Mouse (Mus musculus) gastrocnemius, adult 2 months (tissue): Measurements from ENCODE around the gene Nfu1. TPM values are rescaled to one million over a fixed set of nuclear protein-coding genes. Genes with fewer than 3 reads are reported as not detected.
"Not testable (repeated sequence)": the region's sequence is repeated elsewhere in the genome, so short reads cannot be mapped to it uniquely, and the experiment has no call there.

Experiments
- DNase-seq: peaks from one replicate; pipeline ENCODE4 v3.0.0; 2022
- H3K27ac ChIP-seq: fragments of 200-600 bp; 2 replicates; pipeline ENCODE4 v1.8.1; 2022; ENCODE audit warnings: mild to moderate bottlenecking
- H3K4me3 ChIP-seq: fragments of 200-600 bp; 2 replicates; pipeline ENCODE4 v1.8.1; 2022; ENCODE audit warnings: mild to moderate bottlenecking, moderate library complexity
- CTCF ChIP-seq: fragments of 200-600 bp; IDR thresholded peaks from 2 replicates; pipeline ENCODE4 v1.8.1; 2022; ENCODE audit warnings: antibody characterized with exemption, mild to moderate bottlenecking, moderate library complexity
- intact Hi-C: fragments of 180-260 bp; cut with DNase I; formaldehyde crosslinking; loops from one replicate; pipeline ENCODE4 v1.15.1; 2025
- total RNA-seq, 2 experiments: library from RNA; stranded (reverse); gene quantifications; 2 replicates each; pipeline ENCODE4 v1.2.3; 2021

Nfu1 gene
- total RNA-seq, 2 experiments from 2014 or later: 55.1 to 66.5 TPM

GRCm38 (mm10) chr6:86996629-86997307 is 12.3 kb upstream of the Nfu1 start:
- no peak for DNase-seq
- Histone ChIP-seq H3K27ac (no peak overlapping the region; the same call in 1 of the 2 replicates), H3K4me3 (no peak overlapping the region)
- intact Hi-C loops: no loop called here
- TF ChIP-seq CTCF: no peak

- intact Hi-C loops: no loop called here
- no peak overlapping the region for H3K4me3 ChIP-seq
- TF ChIP-seq CTCF: no peak
- H3K27ac ChIP-seq: no peak overlapping the region
- no peak for DNase-seq
Observed at GRCm38 (mm10) chr6:86997360-86997759, 11.7 kb upstream of the Nfu1 start.

- Histone ChIP-seq H3K4me3 (no peak overlapping the region; the same call in 1 of the 2 replicates), H3K27ac (peak overlapping the region; percentile 84)
- TF ChIP-seq CTCF: no peak
- no peak for DNase-seq
- intact Hi-C loops: loop anchor here (5.0 kb wide), 1 partner anchor 190 kb away; no protein-coding TSS in a partner anchor
Observed at GRCm38 (mm10) chr6:87001995-87002394, 7.0 kb upstream of the Nfu1 start.

GRCm38 (mm10) chr6:87002521-87003055 is 6.4 kb upstream of the Nfu1 start:
- intact Hi-C loops: loop anchor here (5.0 kb wide), 1 partner anchor 190 kb away; no protein-coding TSS in a partner anchor
- peak overlapping the region; percentile 67 for H3K4me3 ChIP-seq
- H3K27ac ChIP-seq: peak overlapping the region; percentile 84
- peak; percentile 89 for DNase-seq
- peak; percentile 87 for TF ChIP-seq CTCF

GRCm38 (mm10) chr6:87004099-87004498 is 4.9 kb upstream of the Nfu1 start:
- TF ChIP-seq CTCF: no peak
- no peak for DNase-seq
- intact Hi-C loops: loop anchor here (5.0 kb wide), 1 partner anchor 192 kb away; no protein-coding TSS in a partner anchor
- Histone ChIP-seq H3K27ac (no peak overlapping the region), H3K4me3 (no peak overlapping the region)

GRCm38 (mm10) chr6:87005577-87005976 is 3.5 kb upstream of the Nfu1 start:
- TF ChIP-seq CTCF: no peak
- Histone ChIP-seq H3K4me3 (no peak overlapping the region), H3K27ac (no peak overlapping the region)
- intact Hi-C loops: no loop called here
- DNase-seq: no peak

- H3K27ac ChIP-seq: peak overlapping the region; percentile 92
- intact Hi-C loops: no loop called here
- H3K4me3 ChIP-seq: peak overlapping the region; percentile 71
- no peak for TF ChIP-seq CTCF
- peak; percentile 97 for DNase-seq
Observed at GRCm38 (mm10) chr6:87009692-87010328, 774 bp downstream of the Nfu1 start.

- intact Hi-C loops: no loop called here
- no peak overlapping the region for H3K27ac ChIP-seq
- no peak overlapping the region for H3K4me3 ChIP-seq
- TF ChIP-seq CTCF: peak; percentile 62
- DNase-seq: peak; percentile 35
Observed at GRCm38 (mm10) chr6:87016916-87017315, 7.9 kb downstream of the Nfu1 start.

GRCm38 (mm10) chr6:87018874-87019273 is 9.8 kb downstream of the Nfu1 start:
- no peak for DNase-seq
- Histone ChIP-seq H3K4me3 (no peak overlapping the region), H3K27ac (no peak overlapping the region)
- no peak for TF ChIP-seq CTCF
- intact Hi-C loops: no loop called here

- no peak for TF ChIP-seq CTCF
- intact Hi-C loops: no loop called here
- Histone ChIP-seq H3K27ac (no peak overlapping the region), H3K4me3 (no peak overlapping the region)
- no peak for DNase-seq
Observed at GRCm38 (mm10) chr6:87021791-87022190, 12.8 kb downstream of the Nfu1 start.

GRCm38 (mm10) chr6:87026980-87027379 is 17.9 kb downstream of the Nfu1 start:
- TF ChIP-seq CTCF: no peak
- H3K4me3 ChIP-seq: no peak overlapping the region
- no peak for DNase-seq
- intact Hi-C loops: no loop called here
- H3K27ac ChIP-seq: no peak overlapping the region

- no peak for DNase-seq
- TF ChIP-seq CTCF: no peak
- intact Hi-C loops: no loop called here
- no peak overlapping the region for H3K4me3 ChIP-seq
- H3K27ac ChIP-seq: no peak overlapping the region
Observed at GRCm38 (mm10) chr6:87028881-87029280, 19.8 kb downstream of the Nfu1 start.

- H3K4me3 ChIP-seq, DNase-seq, intact Hi-C loops, H3K27ac ChIP-seq: not testable (repeated sequence)
Observed at GRCm38 (mm10) chr6:87031310-87031709, 22.3 kb downstream of the Nfu1 start.

GRCm38 (mm10) chr6:87032401-87032800 is 23.4 kb downstream of the Nfu1 start:
- Histone ChIP-seq H3K4me3 (no peak overlapping the region), H3K27ac (no peak overlapping the region)
- intact Hi-C loops: no loop called here
- DNase-seq: no peak
- TF ChIP-seq CTCF: no peak
